Mouse (Mus musculus) erythroblast, embryonic 14.5 days (primary cell): ENCODE measurements around the gene Selenow.

ENCODE experiments used
- GATA1 ChIP-seq: IDR thresholded peaks from 2 replicates; pipeline ENCODE4 v1.6.1; 2012; ENCODE audit warnings: low read length, inconsistent platforms, mixed read lengths
- TAL1 ChIP-seq: IDR thresholded peaks from 3 replicates; pipeline ENCODE4 v1.6.1; 2012; ENCODE audit warnings: low read length, inconsistent platforms, mixed read lengths

GRCm38 (mm10) chr7:15910521-15910920 lies 11.7 kb downstream of the Selenow start:
- TF ChIP-seq GATA1 (no peak), TAL1 (no peak)
